Mouse (Mus musculus) heart, embryonic 13.5 days (tissue): ENCODE data around the gene Idh3b. TPM values are rescaled to one million over a fixed set of nuclear protein-coding genes. Genes with fewer than 3 reads are reported as not detected.

Experiments used
- ATAC-seq: fragments of 200-750 bp; cut with Nextera tagmentation; 2 replicates; pipeline ENCODE4 v1.8.0; 2017; ENCODE audit warnings: moderate TSS enrichment; ENCODE audit not compliant: insufficient number of reproducible peaks, low FRiP score, low TSS enrichment; ENCODE audit errors: extremely low read depth
- H3K27ac ChIP-seq: fragments of 300-500 bp; sonication (generic); replicated peaks from 2 replicates; pipeline ENCODE4 v1.5.1; 2015; ENCODE audit warnings: moderate library complexity, mild to moderate bottlenecking, inconsistent platforms
- H3K27me3 ChIP-seq: fragments of 300-500 bp; sonication (generic); replicated peaks from 2 replicates; pipeline ENCODE4 v1.6.1; 2015; ENCODE audit warnings: mild to moderate bottlenecking, inconsistent platforms
- H3K36me3 ChIP-seq: fragments of 300-500 bp; sonication (generic); 2 replicates; pipeline ENCODE4 v1.6.1; 2015; ENCODE audit warnings: mild to moderate bottlenecking, inconsistent platforms
- H3K4me1 ChIP-seq: fragments of 300-500 bp; sonication (generic); 2 replicates; pipeline ENCODE4 v1.6.1; 2015; ENCODE audit warnings: inconsistent platforms
- H3K4me2 ChIP-seq: fragments of 300-500 bp; sonication (generic); 2 replicates; pipeline ENCODE4 v1.6.1; 2015; ENCODE audit warnings: inconsistent platforms, mild to moderate bottlenecking, moderate library complexity
- H3K4me3 ChIP-seq: fragments of 300-500 bp; sonication (generic); 2 replicates; pipeline ENCODE4 v1.5.1; 2015; ENCODE audit warnings: moderate library complexity, mild to moderate bottlenecking, inconsistent platforms
- H3K9ac ChIP-seq: fragments of 300-500 bp; sonication (generic); 2 replicates; pipeline ENCODE4 v1.6.1; 2015; ENCODE audit warnings: inconsistent platforms, mild to moderate bottlenecking, moderate library complexity
- H3K9me3 ChIP-seq: fragments of 300-500 bp; sonication (generic); 2 replicates; pipeline ENCODE4 v1.6.1; 2016; ENCODE audit warnings: inconsistent platforms
- WGBS: fragments of 180-500 bp; shearing (Covaris S2); methylation state at CpG from one replicate; pipeline ENCODE4 v1.1.7; 2015; ENCODE audit warnings: mixed read lengths; 5-methylcytosine and 5-hydroxymethylcytosine counted together
- polyA plus RNA-seq: library from polyadenylated mRNA; unstranded; fragments of >200 nt; fragmentation: Nextera tagmentation; extraction: Ambion mirVana; gene quantifications from 2 replicates; pipeline ENCODE4 v1.2.1, GENCODE M21; 2015

Gene Idh3b
- 237 and 266 TPM in 2 replicates for polyA plus RNA-seq

DNA sequence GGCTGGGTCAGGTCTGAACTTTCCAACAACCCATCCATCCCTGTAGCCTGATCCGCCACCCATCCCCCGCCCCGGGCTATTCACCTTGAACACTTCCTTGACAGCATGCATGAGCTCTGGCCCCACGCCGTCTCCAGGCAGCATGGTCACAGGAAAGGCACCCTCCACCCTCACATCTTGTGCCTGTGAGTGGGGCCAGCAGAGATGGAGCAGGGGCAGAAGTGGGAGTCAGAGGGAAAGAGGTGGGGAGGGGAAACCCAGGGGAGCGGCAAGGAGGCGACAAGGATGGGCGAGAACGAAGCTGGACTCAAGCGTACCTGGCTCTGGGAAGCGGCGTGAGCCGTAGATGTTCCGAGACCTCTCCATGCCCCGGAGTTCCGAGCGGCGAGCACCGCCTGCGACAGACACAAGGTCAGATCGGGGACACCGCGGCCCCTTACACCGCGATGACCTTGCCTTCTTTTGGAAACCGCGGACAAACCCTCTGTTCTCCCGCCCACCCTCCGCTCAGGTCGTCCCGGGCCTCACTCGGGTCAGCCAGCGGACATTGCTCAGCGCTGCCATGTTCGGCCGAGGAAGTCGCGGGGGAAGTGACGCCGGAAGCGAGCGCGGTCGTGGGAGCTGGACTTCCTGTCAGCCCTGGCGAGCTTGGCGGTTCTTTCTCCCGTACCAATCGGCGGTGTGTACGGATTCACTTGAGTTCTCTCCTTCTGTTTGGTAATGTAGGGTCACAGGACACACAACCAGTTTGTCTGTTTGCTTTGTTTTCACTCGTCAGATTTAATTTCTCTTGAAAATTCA is at the start of gene Idh3b:
Gene Idh3b (minus strand): TSS at position 694 of the 801 bp plus-strand sequence.
- Histone ChIP-seq H3K27ac (peak within 1 kb of the TSS; percentile 87), H3K27me3 (no peaks in the 10 kb centered on the region), H3K4me2 (peak within 1 kb of the TSS; percentile 91), H3K9ac (peak within 1 kb of the TSS; percentile 97), H3K9me3 (no peaks in the 10 kb centered on the region), H3K4me1 (peaks cover 20% of the 10 kb centered on the region), H3K4me3 (peak within 1 kb of the TSS; percentile 98), H3K36me3 (peaks cover 39% of the 10 kb centered on the region)
- peak; percentile 83 for ATAC-seq
- under 1% methylated on average over 51 of the region's 51 CpGs for WGBS

DNA sequence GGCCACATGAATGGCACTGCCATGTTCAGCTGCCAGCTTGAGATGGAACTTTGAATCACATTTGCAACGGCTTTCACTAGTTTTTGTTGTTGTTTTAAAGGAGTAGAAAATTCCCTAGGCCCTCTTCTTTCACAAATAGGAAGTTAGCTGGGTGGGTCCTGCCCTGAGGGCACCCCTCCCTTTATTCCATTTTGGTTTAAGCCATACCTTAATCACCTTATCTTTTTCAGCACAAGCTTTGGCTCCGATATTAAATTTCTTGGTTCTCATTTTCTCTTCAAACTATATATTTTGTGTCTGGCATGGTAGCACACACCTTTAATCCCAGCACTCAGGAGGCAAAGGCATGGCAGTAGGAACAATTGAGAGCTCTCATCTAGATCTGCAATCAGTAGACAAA is 45.2 kb upstream of the Idh3b start:
- H3K9me3 ChIP-seq = no peaks in the 10 kb centered on the region
- no peaks in the 10 kb centered on the region for H3K27me3 ChIP-seq
- H3K4me3 ChIP-seq = no peak overlapping the region
- no peak for ATAC-seq
- no peaks in the 10 kb centered on the region for H3K36me3 ChIP-seq
- no peaks in the 10 kb centered on the region for H3K4me1 ChIP-seq
- H3K27ac ChIP-seq = no peak overlapping the region
- H3K4me2 ChIP-seq = no peak overlapping the region
- WGBS = 80% methylated on average over 2 of the region's 2 CpGs
- no peak overlapping the region for H3K9ac ChIP-seq

DNA sequence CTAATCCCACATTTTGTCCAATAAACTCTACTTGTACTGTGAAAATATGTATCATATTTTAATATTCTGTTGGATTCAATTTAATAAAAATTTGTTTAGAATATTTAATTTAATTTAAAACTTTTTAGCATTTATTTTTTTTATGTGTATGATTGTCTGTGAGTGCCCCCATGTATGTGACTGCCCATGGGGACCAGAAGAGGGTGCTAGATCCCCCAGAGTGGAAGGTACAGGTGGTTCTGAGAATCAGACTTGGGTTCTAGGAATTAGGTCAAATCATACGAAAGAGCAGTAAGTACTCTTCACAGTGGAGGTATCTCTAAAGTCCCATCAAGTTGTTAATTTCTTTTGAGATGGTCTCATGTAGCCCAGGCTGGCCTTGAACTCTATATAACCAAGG is 42.7 kb upstream of the Idh3b start:
- H3K36me3 ChIP-seq = no peaks in the 10 kb centered on the region
- no peak for ATAC-seq
- no peaks in the 10 kb centered on the region for H3K9me3 ChIP-seq
- H3K4me2 ChIP-seq = no peak overlapping the region
- H3K27ac ChIP-seq = no peak overlapping the region
- no peaks in the 10 kb centered on the region for H3K27me3 ChIP-seq
- 71% methylated on average over 1 of the region's 1 CpGs for WGBS
- no peaks in the 10 kb centered on the region for H3K4me1 ChIP-seq
- no peak overlapping the region for H3K9ac ChIP-seq
- no peak overlapping the region for H3K4me3 ChIP-seq

DNA sequence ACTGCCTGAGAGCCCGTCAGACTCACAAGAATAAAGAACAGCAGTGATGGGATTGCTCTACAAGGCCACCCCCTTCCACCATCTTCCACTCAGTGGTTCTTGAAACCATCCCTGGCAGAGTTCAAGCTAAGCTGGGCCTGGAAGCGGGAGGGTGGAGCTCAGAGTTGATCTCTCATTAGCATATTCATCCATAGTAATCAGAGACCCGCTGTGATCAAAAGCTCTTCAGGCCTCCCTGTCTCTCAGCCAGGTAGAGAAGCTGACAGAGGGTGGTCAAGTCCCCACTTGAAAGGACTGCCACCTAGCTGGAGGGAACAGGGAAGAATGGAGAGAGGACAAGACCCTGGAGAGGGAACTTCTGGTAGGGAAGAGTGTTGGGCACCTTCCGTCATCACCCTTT is 18.7 kb upstream of the Idh3b start:
- H3K4me3 ChIP-seq = no peak overlapping the region
- ATAC-seq = no peak
- H3K9ac ChIP-seq = no peak overlapping the region
- no peaks in the 10 kb centered on the region for H3K9me3 ChIP-seq
- WGBS = 56% methylated on average over 4 of the region's 4 CpGs
- no peak overlapping the region for H3K4me2 ChIP-seq
- H3K36me3 ChIP-seq = peaks cover 27% of the 10 kb centered on the region
- H3K4me1 ChIP-seq = no peaks in the 10 kb centered on the region
- H3K27me3 ChIP-seq = peaks cover 10% of the 10 kb centered on the region
- H3K27ac ChIP-seq = no peak overlapping the region

DNA sequence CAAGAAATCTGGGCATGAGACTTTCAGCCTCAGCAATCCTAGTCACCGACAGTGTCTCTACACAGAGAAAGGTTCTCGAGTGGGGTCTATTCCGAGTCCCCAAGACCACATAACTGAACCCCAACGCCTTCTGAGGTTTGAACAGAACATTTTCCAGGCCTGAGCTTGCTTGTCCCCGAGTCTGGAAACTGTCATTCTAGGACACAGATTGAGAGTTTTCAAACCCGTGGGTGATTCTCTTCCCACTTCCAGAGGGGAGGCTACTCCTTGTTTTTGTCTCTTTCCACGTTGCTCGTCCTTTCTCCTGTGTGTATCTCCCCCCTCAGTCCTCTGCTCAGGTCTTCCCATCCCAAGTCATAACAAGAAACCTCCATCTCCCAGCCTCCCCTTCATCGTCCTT is 13.2 kb upstream of the Idh3b start:
- ATAC-seq = no peak
- Histone ChIP-seq H3K27me3 (peaks cover 62% of the 10 kb centered on the region), H3K9ac (no peak overlapping the region), H3K4me2 (no peak overlapping the region), H3K9me3 (no peaks in the 10 kb centered on the region), H3K36me3 (peaks cover 6% of the 10 kb centered on the region; the same call in 1 of the 2 replicates), H3K4me1 (peaks cover 31% of the 10 kb centered on the region), H3K4me3 (no peak overlapping the region), H3K27ac (no peak overlapping the region)
- WGBS = 73% methylated on average over 9 of the region's 9 CpGs

DNA sequence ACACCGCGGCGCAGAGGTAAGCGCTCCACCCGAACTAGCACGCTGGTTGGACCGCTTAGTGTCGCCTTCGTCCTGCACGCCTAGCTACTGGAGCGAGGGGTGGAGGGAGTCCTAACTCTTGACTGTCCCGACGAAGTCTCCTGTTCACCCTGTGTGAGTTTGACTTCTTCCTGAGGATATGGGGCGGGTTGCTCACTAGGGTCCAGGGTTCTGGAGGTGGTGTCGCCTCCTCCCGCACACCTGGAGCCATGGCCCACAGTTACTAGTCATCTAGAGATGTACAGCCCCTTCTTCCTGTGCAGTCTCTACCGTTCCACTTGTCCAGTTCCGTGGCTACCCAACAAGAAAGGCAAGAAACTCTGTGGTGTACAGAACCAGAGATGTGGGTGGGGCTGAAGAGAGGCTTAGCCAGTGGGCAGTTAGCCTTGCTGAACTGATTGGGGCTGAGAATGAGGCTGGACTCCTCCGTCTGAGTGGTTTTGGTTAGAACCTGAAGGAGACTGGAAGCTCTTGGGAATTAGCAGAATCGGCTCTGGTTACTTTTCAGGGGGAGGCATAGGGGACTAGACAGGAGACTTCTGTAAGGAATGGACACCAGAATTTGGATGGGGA is 11.9 kb upstream of the Idh3b start:
- Histone ChIP-seq H3K27me3 (peaks cover 70% of the 10 kb centered on the region), H3K36me3 (peaks cover 6% of the 10 kb centered on the region; the same call in 1 of the 2 replicates), H3K4me3 (peak overlapping the region; percentile 80), H3K4me2 (peak overlapping the region; percentile 79), H3K4me1 (peaks cover 33% of the 10 kb centered on the region), H3K9me3 (no peaks in the 10 kb centered on the region), H3K27ac (no peak overlapping the region), H3K9ac (peak overlapping the region; percentile 89)
- 4% methylated on average over 20 of the region's 20 CpGs for WGBS
- no peak for ATAC-seq

DNA sequence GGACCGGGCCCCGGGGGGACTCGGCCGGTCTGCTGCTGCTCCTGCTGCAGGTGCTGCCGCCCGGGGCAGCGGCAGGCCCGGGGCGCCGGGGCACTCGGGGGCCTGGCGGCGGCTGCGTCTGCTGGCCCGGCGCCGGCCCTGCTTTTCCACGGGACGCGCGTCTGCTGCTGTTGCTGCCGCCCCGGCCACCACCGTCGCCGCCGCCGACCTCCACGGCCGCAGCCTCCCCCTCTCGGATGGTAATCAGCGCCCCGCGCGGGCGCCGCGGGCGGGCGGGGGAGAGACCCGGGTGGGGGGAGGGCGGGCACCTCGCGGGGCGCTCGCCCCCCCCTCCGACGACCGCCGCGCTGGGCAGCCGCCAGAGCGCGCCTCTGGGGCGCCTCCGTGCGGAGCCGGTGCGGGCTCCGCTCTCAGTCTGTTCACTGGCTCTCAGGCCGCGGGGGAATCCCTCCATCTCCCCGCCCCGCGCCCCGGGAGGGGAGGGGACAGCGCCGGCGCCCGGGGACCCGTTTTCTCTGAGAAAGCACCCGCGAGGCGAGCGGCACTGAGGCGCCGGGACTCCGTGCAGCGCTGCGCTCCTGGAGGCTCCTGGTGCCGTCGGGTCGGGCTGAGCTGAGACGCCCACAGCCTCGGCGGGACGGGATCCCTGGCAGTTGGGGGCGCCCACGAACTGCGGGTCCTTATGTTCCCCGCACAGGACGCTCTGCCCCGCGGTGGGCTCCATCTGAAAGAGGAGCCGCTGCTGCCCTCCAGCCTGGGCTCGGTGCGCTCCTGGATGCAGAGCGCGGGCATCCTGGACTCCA is 11.2 kb upstream of the Idh3b start:
- H3K9me3 ChIP-seq = no peaks in the 10 kb centered on the region
- peaks cover 70% of the 10 kb centered on the region for H3K27me3 ChIP-seq
- H3K27ac ChIP-seq = peak overlapping the region; percentile 52
- peaks cover 34% of the 10 kb centered on the region for H3K4me1 ChIP-seq
- WGBS = under 1% methylated on average over 40 of the region's 99 CpGs
- peak overlapping the region; percentile 89 for H3K9ac ChIP-seq
- H3K4me2 ChIP-seq = peak overlapping the region; percentile 79
- ATAC-seq = 0 out of 2 replicates have a peak, but pooled peaks have one; percentile 27
- H3K36me3 ChIP-seq = 0 out of 2 replicates have a peak, but pooled peaks cover 6% of the 10 kb centered on the region
- H3K4me3 ChIP-seq = peak overlapping the region; percentile 80

DNA sequence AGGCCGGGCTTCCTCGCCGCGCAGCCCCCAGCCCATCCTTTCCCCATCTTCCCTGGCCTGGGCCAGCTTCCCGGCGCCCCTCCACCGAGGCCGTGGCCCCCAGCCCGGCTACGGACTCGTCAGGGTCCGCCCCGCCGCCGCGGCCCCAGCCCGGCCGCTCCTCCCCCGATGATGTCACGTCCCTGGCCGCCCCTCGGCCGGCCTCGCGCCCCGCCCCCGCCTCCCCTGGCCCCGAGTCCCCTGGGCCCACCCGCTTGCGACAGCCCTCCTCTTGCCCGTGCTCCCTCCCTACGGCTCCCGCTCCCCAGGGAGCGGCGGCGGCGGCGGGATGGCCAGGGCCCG is 10.6 kb upstream of the Idh3b start, which contains the start of gene Ebf4:
Gene Ebf4 (plus strand): TSS at position 234 of the 342 bp plus-strand sequence.
- Histone ChIP-seq H3K4me2 (peak within 1 kb of the TSS; percentile 79), H3K9me3 (no peaks in the 10 kb centered on the region), H3K27ac (peak within 1 kb of the TSS; percentile 52), H3K4me3 (peak within 1 kb of the TSS; percentile 80), H3K27me3 (peaks cover 70% of the 10 kb centered on the region), H3K9ac (peak within 1 kb of the TSS; percentile 89), H3K36me3 (0 out of 2 replicates have a peak, but pooled peaks cover 6% of the 10 kb centered on the region), H3K4me1 (peaks cover 34% of the 10 kb centered on the region)
- ATAC-seq = peak; percentile 40; the same call in 1 of the 2 replicates
- WGBS = 2% methylated on average over 36 of the region's 39 CpGs

DNA sequence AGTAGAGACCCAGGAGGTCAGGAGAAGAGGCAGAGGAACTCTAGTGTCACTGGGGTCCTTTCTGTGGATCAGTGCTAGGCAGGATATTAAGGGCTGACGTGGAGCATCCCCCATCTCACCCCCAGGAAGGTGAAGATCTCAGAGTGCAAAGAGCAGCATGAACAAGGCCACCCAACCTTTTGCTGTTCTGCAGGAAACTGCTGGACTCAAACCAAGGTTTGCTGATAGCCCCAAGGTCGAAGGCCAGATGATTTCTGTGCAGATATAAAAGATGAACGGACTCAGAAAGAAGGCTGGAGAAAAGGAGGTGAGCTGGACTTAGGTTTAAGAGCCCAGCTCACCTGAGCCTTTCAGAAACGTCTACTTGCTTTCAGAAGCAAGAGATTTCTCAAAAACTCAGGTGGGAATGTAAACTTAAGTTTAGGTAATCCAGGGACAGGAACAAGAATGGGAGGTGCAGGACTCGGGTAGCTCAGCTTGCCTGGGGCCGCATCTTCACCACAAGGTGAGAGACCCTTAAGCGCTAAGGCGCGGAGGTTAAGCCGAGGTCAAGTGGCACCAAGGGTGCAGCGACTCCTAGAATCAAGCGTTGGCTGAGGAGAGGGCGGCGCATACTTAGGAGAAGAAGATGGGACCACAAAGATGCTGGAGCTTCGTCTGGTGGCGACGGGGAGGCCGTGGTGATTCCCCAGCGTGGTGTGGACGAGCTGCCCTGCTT is 10.0 kb upstream of the Idh3b start:
- Histone ChIP-seq H3K36me3 (0 out of 2 replicates have a peak, but pooled peaks cover 6% of the 10 kb centered on the region), H3K27me3 (peaks cover 70% of the 10 kb centered on the region), H3K4me1 (peaks cover 34% of the 10 kb centered on the region), H3K4me2 (peak overlapping the region; percentile 79), H3K9me3 (no peaks in the 10 kb centered on the region), H3K9ac (peak overlapping the region; percentile 89), H3K4me3 (peak overlapping the region; percentile 80), H3K27ac (no peak overlapping the region)
- 9% methylated on average over 20 of the region's 20 CpGs for WGBS
- ATAC-seq = no peak

DNA sequence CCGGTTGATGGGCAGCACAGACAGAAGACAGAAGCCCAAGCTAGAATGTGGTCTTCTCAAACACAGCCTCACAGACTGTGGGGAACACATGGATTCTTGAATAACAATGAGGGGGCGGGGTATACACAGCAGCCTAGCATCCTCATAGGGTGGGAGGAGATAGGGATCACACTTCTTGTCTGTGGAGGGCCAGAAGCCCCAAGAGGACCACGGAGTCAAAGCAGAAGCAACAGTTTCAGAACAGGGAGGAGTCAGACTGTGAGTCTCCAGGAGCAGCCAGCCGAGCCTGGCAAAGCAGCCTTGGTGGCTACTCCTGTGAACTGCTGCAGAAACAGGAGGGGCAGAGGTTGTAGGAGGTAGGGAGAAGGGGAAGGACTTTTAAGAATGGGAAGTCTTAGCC is 9.1 kb upstream of the Idh3b start:
- H3K9ac ChIP-seq = 0 out of 2 replicates have a peak overlapping the region, but pooled peaks have one; percentile 28
- 4% methylated on average over 4 of the region's 4 CpGs for WGBS
- H3K4me2 ChIP-seq = 0 out of 2 replicates have a peak overlapping the region, but pooled peaks have one; percentile 11

More for the DNA sequence above, 9.1 kb upstream of the Idh3b start:
- Histone ChIP-seq H3K9me3 (no peaks in the 10 kb centered on the region), H3K36me3 (0 out of 2 replicates have a peak, but pooled peaks cover 6% of the 10 kb centered on the region), H3K27ac (no peak overlapping the region), H3K4me1 (peaks cover 34% of the 10 kb centered on the region), H3K27me3 (peaks cover 64% of the 10 kb centered on the region), H3K4me3 (no peak overlapping the region)
- no peak for ATAC-seq
